Mouse (Mus musculus) heart, adult 8-10 months (tissue): ENCODE measurements around the gene Clip4. TPM values are rescaled to one million over a fixed set of nuclear protein-coding genes. Genes with fewer than 3 reads are reported as not detected.
A peak's percentile ranks its signal among the peaks of the same experiment; 100 is the strongest.
"Not testable (repeated sequence)": the region's sequence is repeated elsewhere in the genome, so short reads cannot be mapped to it uniquely, and the experiment has no call there.

Experiments
- DNase-seq: peaks from one replicate; pipeline ENCODE4 v3.0.0; 2022; ENCODE audit warnings: low spot score
- total RNA-seq, 4 experiments: library from RNA; stranded (reverse); gene quantifications; 2 replicates each; pipeline ENCODE4 v1.2.4; 2022

Gene Clip4
- 100 to 1,000 TPM; 268 to 296 (median 280) TPM for total RNA-seq

DNA sequence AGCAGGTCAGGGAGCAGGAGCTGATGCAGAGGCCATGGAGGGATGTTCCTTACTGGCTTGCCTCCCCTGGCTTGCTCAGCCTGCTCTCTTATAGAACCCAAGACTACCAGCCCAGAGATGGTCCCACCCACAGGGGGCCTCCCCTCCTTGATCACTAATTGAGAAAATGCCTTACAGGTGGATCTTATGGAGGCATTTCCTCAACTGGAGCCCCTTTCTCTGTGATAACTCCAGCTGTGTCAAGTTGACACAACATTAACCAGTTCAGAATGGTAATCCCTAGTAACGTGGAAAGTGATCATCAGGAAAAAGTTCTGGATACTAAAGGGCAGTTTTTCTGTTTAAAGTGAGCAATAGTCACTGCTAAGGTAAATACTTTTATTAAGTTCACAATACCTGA, at the start of gene Clip4:
Gene Clip4, plus strand, starts transcription at position 301 of the 400 bp plus-strand sequence.
- not testable (repeated sequence) for DNase-seq

DNA sequence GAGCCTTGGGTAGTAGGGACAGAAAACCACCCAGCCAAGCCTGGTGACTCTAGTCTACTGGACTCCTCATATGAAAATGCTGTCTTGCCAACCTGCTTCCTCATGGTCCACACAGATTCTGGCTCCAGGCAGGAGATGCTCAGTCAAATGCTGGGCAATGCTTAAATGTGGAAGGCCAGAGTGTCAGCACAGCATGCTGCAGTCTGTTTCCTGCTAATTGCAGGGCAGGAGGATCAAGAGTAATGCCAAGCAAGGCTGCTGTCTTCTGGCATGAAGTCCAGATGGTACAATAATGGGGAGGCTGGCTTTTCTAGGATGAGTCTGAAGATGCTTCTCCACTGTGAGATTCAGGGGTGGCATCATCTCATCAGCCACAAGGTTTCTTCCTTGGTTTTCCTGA, 47.8 kb upstream of the Clip4 start:
- DNase-seq: no peak

- DNase-seq: peak; percentile 38
Measured at GRCm38 (mm10) chr17:71721019-71721418, 47.3 kb upstream of the Clip4 start.

GRCm38 (mm10) chr17:71730655-71731054, 37.6 kb upstream of the Clip4 start:
- peak; percentile 68 for DNase-seq

GRCm38 (mm10) chr17:71736442-71736841, 31.8 kb upstream of the Clip4 start:
- no peak for DNase-seq

GRCm38 (mm10) chr17:71742156-71742555, 26.1 kb upstream of the Clip4 start:
- DNase-seq: no peak

DNA sequence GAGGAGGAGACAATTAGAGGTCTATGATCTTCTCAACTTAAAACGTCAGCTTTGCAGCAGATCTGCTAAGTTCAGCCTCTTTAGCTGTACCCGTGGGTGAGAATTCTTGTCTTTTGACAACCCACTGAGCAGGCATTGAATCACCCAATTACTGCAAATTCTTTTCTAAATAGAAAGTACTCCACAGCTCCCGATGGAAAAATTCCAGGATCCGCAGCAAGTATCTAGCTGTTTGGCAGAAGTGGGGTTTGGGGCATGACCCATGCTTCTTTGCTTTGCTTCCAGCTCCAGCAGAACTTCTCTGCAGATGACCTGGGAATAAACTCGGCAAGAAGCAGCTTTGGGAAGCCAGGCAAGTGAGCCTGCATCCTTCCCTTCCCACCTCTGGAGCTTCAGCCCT, 25.3 kb upstream of the Clip4 start:
- DNase-seq: no peak

- DNase-seq: no peak
Measured at GRCm38 (mm10) chr17:71746114-71746513, 22.2 kb upstream of the Clip4 start.

- DNase-seq: no peak
Measured at GRCm38 (mm10) chr17:71747561-71747960, 20.7 kb upstream of the Clip4 start.

DNA sequence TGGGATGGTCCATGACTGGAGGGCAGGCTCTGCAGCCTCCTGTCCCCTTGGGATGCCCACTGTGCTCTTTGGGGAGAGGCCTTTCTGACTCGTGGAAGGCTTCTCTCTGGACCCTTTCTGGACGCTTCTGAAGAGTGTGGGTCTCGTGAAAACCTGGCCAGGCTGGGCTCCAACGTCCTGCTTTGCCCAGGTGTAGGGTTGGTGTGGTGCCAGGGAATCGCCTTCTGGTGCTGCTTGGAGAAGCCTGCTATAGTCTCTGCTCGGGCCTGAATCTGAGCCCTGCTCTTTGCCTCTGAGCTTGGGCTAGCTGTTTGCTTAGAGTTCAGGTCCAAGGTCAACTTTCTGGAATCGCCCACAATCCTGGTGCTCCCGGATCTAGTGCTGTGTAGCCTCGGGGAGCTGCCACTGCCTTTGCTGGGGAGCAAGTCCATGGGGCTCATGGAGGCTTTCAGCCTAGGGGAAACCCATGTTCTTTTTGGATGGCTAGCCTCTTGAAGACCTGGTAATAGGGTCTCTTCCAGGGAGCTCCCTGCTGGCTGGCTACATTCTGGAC, 18.6 kb upstream of the Clip4 start:
- no peak for DNase-seq

- no peak for DNase-seq
Measured at GRCm38 (mm10) chr17:71752831-71753230, 15.4 kb upstream of the Clip4 start, which contains the start of gene Pcare. TSS of gene Pcare (minus strand) at chr17:71752894.

DNA sequence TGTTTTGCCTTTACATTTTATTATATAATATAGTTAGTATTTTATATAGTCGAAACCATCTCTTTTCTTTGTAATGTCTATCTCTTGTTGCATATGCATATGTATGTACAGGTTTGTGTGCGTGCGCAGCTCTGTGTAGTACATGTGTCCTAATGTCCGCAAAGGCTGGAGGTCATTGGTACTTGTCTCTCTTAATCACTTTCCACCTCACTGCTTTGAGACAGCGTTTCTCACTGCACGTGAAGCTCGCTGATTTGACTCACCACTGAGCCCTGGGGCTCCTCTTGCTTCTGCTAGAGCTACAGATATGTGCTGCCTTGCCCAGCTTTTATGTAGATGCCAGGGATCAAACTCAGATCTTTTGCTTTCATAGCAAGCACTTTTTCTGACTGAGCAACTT, 7.7 kb upstream of the Clip4 start:
- DNase-seq: no peak

GRCm38 (mm10) chr17:71769564-71769963, 1.3 kb downstream of the Clip4 start:
- DNase-seq: no peak

DNA sequence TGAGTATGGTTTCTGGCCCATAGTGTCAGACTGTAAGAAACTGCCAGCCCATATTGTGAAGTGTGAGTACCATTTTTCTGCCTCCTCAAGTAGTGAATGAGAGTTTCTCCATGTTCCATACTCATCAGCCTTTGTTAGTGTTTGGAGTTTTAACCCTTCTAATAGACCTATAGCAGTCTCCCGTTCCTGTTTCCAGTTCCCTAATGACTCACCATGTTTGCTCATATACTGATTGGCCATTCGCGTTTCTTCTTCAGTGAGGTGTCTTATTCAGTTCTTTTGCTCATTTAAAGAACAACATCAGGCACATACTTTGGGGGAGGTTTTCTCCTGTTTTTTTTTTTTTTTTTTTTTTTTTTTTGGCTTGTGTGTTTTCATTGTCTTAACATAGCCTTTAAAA, 2.4 kb downstream of the Clip4 start:
- no peak for DNase-seq

DNA sequence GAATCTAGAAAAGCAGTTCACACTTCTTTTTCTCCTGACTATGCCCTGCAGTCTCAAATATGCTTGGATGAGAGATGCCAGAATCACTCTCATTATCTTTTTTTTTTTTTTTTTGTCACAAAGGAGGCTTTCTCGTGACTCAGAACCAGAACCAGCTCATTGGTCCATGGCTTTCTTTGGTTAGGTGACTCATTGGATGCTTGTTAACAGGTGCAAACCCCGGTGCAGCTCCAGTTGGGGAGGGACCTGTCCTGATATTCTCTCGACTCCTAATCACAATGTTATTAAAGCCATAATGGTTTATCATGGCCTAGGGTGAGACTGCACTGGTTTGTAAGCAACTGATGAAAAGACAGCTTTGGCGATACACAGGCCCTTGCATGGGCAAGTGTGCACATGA, 5.9 kb downstream of the Clip4 start:
- no peak for DNase-seq

DNA sequence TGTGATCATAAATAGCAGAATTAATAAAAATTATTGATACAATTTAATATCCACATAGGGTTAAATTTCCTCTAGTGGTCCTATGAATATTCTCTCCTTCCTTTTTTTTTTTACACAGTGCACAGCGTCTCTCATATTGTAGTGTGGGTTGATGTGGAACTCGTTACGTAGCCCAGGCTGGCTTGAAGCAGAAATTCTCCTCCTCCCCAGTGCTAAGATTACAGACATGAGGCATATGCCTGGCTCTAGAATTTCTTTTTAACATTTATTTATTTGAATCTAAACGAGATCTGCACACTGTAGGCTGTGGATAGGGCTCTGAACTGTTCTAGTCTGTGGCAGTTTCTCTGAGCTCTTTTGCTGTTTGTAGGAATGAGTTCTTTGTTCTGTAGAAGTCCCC, 7.0 kb downstream of the Clip4 start:
- no peak for DNase-seq

DNA sequence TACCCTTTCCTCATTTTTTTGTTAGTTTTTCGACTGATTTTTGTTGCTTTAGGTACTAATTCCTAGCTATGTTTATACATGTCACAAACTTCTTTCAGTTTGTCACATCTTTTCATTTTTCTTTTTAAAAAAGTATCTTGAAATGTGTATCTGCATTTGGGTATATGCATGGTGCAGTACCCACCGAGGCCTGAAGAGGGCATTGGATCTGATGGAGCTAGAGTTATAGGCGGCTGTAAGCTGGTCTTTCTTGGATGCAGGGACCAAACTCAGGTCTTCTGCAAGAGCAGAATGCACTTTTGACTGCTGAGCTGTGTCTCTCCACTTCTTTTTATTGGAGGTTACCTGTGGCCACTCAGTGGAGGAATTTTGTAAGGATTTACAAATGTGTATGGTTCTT, 10.4 kb downstream of the Clip4 start:
- no peak for DNase-seq

DNA sequence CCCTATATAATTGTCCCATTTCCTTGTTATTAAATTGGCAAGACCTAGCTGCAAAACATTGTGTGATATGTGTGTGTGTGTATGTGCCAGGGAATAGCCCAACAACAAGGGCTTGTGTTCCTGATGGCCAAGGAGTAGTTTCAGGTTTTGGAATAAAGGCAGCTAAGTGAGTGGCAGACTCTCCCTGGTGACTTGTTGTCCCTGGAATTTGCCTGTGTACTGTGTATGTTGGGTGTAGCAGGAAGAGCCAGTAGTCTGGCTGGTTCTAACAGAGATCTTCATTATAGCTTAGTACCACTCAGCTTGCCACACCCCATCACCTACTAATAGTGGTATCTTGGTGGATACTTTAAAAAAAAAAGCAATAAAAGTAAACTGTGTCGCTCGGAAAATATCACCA, 12.2 kb downstream of the Clip4 start:
- DNase-seq: no peak

GRCm38 (mm10) chr17:71780945-71781344, 12.7 kb downstream of the Clip4 start:
- no peak for DNase-seq

DNA sequence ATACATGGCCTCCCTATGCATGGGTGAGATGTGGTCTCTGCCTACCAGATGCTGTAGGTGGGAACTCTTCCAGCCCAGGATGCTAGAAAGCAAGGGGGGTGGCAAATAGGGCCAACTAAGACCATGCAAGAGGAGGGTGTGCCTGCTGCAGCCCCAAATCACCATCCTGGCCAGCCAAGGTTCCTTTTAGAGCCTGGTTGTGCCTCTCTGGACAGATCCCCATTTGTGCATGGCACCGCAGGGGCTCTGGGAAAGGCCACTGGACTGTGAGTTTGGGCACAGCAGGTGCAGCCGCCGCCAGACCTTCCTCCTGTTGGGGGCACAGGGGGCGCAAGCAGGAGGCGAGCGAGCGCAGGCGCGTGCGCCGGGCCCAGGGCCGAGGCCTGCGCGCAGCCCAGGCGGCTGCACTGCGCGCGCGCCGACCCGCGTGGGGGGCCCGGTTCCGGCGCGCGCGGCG, 14.0 kb downstream of the Clip4 start:
- no peak for DNase-seq

- DNase-seq: no peak
Measured at GRCm38 (mm10) chr17:71782699-71783365, 14.6 kb downstream of the Clip4 start.

- no peak for DNase-seq
Measured at GRCm38 (mm10) chr17:71783366-71783735, 15.1 kb downstream of the Clip4 start.

GRCm38 (mm10) chr17:71786456-71786855, 18.2 kb downstream of the Clip4 start:
- no peak for DNase-seq

DNA sequence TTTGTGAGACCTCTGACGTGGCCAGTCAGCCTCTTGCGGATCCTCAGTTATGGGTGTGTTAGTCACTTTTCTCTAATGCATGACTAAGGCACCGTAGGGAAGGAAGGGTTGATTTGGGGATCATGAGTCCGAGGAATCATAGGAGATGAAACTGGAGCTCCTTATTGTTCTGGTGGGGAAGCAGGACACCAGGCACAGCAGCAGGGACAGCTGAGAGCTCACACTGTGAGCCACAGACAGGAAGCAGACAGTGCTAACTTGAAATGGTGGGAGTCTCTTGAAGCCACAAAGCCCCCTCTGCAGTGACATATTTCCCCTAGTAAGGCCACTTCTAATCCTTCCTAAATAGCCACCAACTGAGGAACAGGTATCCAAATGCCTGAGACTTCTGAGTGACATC, 22.8 kb downstream of the Clip4 start:
- no peak for DNase-seq
